Mouse (Mus musculus) heart, embryonic 15.5 days (tissue): ENCODE results near the gene Hydin. TPM values are rescaled to one million over a fixed set of nuclear protein-coding genes. Genes with fewer than 3 reads are reported as not detected.
"Not testable (repeated sequence)": the region's sequence is repeated elsewhere in the genome, so short reads cannot be mapped to it uniquely, and the experiment has no call there.

ENCODE experiments used
- ATAC-seq: fragments of 200-750 bp; cut with Nextera tagmentation; replicated peaks from 2 replicates; pipeline ENCODE4 v1.8.0; 2017; ENCODE audit warnings: low read depth, moderate TSS enrichment; ENCODE audit not compliant: insufficient number of reproducible peaks, insufficient read depth, low FRiP score
- H3K27ac ChIP-seq: fragments of 300-500 bp; sonication (generic); 2 replicates; pipeline ENCODE4 v1.5.1; 2015; ENCODE audit warnings: mild to moderate bottlenecking, inconsistent platforms
- H3K27me3 ChIP-seq: fragments of 300-500 bp; sonication (generic); 2 replicates; pipeline ENCODE4 v1.6.1; 2015; ENCODE audit warnings: inconsistent platforms
- H3K36me3 ChIP-seq: fragments of 300-500 bp; sonication (generic); 2 replicates; pipeline ENCODE4 v1.6.1; 2015; ENCODE audit warnings: mild to moderate bottlenecking, inconsistent platforms
- H3K4me1 ChIP-seq: fragments of 300-500 bp; sonication (generic); replicated peaks from 2 replicates; pipeline ENCODE4 v1.6.1; 2015; ENCODE audit warnings: inconsistent platforms
- H3K4me2 ChIP-seq: fragments of 300-500 bp; sonication (generic); 2 replicates; pipeline ENCODE4 v1.6.1; 2015; ENCODE audit warnings: inconsistent platforms, mild to moderate bottlenecking, moderate library complexity
- H3K4me3 ChIP-seq: fragments of 300-500 bp; sonication (generic); 2 replicates; pipeline ENCODE4 v1.5.1; 2015; ENCODE audit warnings: mild to moderate bottlenecking, inconsistent platforms
- H3K9ac ChIP-seq: fragments of 300-500 bp; sonication (generic); 2 replicates; pipeline ENCODE4 v1.6.1; 2015; ENCODE audit warnings: mild to moderate bottlenecking, inconsistent platforms
- H3K9me3 ChIP-seq: fragments of 300-500 bp; sonication (generic); replicated peaks from 2 replicates; pipeline ENCODE4 v1.6.1; 2016; ENCODE audit warnings: inconsistent platforms
- WGBS: fragments of 180-500 bp; shearing (Covaris S2); methylation state at CpG from one replicate; pipeline ENCODE4 v1.1.7; 2015; ENCODE audit warnings: mixed read lengths; 5-methylcytosine and 5-hydroxymethylcytosine counted together
- polyA plus RNA-seq: library from polyadenylated mRNA; unstranded; fragments of >200 nt; fragmentation: Nextera tagmentation; extraction: Ambion mirVana; gene quantifications from 2 replicates; pipeline ENCODE4 v1.2.1, GENCODE M21; 2015

Hydin gene
- polyA plus RNA-seq, 1 experiment from 2014 or later: 0.04 TPM

- Histone ChIP-seq H3K4me1 (no peaks in the 10 kb centered on the region), H3K27ac (no peak overlapping the region), H3K9me3 (no peaks in the 10 kb centered on the region), H3K4me3 (no peak overlapping the region), H3K36me3 (no peaks in the 10 kb centered on the region), H3K9ac (no peak overlapping the region), H3K27me3 (no peaks in the 10 kb centered on the region), H3K4me2 (no peak overlapping the region)
- no peak for ATAC-seq
- 77% methylated on average over 2 of the region's 2 CpGs for WGBS
Observed at GRCm38 (mm10) chr8:110339447-110339846, 72.7 kb downstream of the Hydin start.

DNA sequence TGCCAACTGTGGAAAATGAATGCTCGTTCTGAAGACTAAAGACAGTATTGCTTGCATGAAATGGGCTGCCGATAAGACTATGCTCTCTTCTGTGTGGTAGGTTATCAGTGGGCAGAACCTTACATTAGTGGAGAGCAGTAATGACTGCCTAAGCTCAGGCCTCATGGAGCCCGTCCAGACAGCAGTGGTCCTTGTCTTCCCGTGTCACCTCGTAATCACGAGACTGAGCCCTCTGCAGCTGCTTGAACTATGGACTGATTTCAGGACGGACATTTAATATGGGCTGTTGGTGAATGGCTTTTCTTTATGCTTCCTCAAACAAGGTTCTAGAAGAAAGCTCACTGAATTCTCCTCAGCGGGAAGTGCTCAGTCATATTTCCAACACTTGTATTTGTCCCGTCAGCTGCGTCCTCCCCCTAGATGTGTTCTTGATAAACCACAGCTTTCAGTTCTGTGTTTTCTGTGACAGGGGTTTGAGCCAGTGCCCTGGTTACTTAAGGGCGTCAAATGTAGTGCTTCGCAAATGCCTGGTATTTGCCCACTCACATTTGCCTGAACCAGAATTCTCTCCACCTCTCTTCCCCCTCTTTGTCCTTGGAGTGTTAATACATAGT, 73.4 kb downstream of the Hydin start:
- H3K4me3 ChIP-seq: no peak overlapping the region
- H3K9me3 ChIP-seq: no peaks in the 10 kb centered on the region
- no peaks in the 10 kb centered on the region for H3K4me1 ChIP-seq
- H3K9ac ChIP-seq: no peak overlapping the region
- no peak overlapping the region for H3K4me2 ChIP-seq
- no peaks in the 10 kb centered on the region for H3K36me3 ChIP-seq
- H3K27me3 ChIP-seq: no peaks in the 10 kb centered on the region
- 70% methylated on average over 12 of the region's 12 CpGs for WGBS
- no peak for ATAC-seq
- no peak overlapping the region for H3K27ac ChIP-seq

DNA sequence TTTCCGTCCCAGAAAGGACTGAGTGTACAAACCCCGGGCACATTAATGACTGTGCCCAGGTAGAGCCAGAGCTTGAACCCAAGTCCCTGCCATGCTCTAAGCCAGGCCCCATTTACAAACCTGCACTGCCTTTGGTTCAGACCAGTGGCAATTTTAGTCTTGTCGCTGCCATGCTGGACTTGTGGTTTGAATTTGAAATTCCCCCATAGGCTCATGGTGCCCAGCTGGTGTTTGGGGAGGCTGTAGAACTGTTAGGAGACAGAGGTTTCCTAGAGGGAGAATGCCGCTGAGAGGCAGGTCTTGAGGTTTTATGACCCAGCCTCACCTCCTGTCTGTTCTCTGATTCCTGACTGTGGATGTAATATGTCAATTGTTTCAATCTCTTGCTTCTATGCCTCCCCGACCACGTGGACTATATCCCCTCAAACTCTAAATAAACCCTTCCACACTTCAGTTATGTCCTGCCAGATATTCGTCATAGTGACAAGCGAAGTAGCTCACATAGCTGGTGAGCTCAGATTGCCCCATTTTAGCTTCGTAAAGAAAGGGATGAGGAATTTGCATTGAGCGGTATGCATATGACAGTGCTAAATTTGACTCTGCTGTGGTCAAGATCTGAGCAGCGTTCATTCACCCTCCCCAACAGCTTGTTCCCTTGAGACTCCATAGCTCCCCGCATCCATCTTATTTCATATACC, 79.1 kb downstream of the Hydin start:
- no peak for ATAC-seq
- H3K9ac ChIP-seq: no peak overlapping the region
- no peaks in the 10 kb centered on the region for H3K27me3 ChIP-seq
- no peak overlapping the region for H3K27ac ChIP-seq
- no peaks in the 10 kb centered on the region for H3K4me1 ChIP-seq
- WGBS: 77% methylated on average over 12 of the region's 12 CpGs
- H3K36me3 ChIP-seq: no peaks in the 10 kb centered on the region
- H3K4me3 ChIP-seq: no peak overlapping the region
- H3K4me2 ChIP-seq: no peak overlapping the region
- H3K9me3 ChIP-seq: no peaks in the 10 kb centered on the region

DNA sequence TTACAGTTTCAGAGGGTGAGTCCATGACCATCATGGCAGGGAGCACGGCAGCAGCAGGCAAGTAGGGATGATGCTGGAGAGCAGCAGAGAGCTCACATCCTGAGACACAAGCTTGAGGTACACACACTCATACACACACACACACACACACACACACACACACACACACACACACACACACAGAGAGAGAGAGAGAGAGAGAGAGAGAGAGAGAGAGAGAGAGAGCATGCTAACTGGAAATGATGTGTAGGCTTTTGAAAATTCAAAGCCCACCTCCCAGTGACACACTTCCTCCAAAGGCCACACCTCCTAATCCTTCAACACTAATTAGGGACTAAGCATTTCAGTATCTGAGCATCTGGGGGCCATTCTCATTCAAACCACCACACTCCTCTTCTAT, 80.1 kb downstream of the Hydin start:
- 71% methylated on average over 1 of the region's 1 CpGs for WGBS
- ATAC-seq: no peak
- no peak overlapping the region for H3K4me2 ChIP-seq

GRCm38 (mm10) chr8:110350725-110351124, 83.9 kb downstream of the Hydin start:
- ATAC-seq: no peak
- no peaks in the 10 kb centered on the region for H3K27me3 ChIP-seq
- 74% methylated on average over 3 of the region's 3 CpGs for WGBS

More for the DNA sequence above, 80.1 kb downstream of the Hydin start:
- Histone ChIP-seq H3K27me3 (no peaks in the 10 kb centered on the region), H3K36me3 (no peaks in the 10 kb centered on the region), H3K9ac (no peak overlapping the region), H3K4me1 (no peaks in the 10 kb centered on the region), H3K27ac (no peak overlapping the region), H3K4me3 (no peak overlapping the region), H3K9me3 (no peaks in the 10 kb centered on the region)

GRCm38 (mm10) chr8:110351909-110352308, 85.1 kb downstream of the Hydin start:
- Histone ChIP-seq H3K4me1 (no peaks in the 10 kb centered on the region), H3K9me3 (no peaks in the 10 kb centered on the region), H3K4me3 (no peak overlapping the region), H3K36me3 (no peaks in the 10 kb centered on the region), H3K9ac (no peak overlapping the region), H3K27me3 (no peaks in the 10 kb centered on the region), H3K4me2 (no peak overlapping the region), H3K27ac (no peak overlapping the region)
- WGBS: 78% methylated on average over 5 of the region's 5 CpGs
- no peak for ATAC-seq

More at GRCm38 (mm10) chr8:110350725-110351124, 83.9 kb downstream of the Hydin start:
- Histone ChIP-seq H3K36me3 (no peaks in the 10 kb centered on the region), H3K4me2 (no peak overlapping the region), H3K27ac (no peak overlapping the region), H3K9me3 (no peaks in the 10 kb centered on the region), H3K9ac (no peak overlapping the region), H3K4me3 (no peak overlapping the region), H3K4me1 (no peaks in the 10 kb centered on the region)

DNA sequence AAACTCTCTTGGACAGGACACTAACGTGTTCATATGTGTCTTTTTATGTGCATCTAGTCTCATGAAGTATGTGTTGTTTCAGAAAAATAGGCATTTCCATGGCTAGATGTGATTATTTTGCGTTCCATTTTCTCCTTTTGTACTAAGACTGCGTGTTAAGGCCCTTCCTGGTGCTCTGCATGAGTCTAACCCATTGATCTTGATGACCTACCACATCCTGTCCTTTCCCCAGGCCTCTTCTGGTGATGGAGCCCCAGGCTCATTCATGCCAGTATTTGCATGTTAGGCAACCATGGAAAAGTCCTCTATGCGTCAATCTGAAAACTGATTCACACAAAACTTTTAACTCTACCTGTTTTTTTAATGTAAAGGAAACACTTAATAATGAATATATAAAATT, 96.2 kb downstream of the Hydin start:
- no peaks in the 10 kb centered on the region for H3K4me1 ChIP-seq
- 76% methylated on average over 4 of the region's 4 CpGs for WGBS
- H3K27me3 ChIP-seq: no peaks in the 10 kb centered on the region
- no peaks in the 10 kb centered on the region for H3K36me3 ChIP-seq
- H3K9ac ChIP-seq: no peak overlapping the region
- ATAC-seq: no peak
- H3K4me2 ChIP-seq: no peak overlapping the region
- H3K9me3 ChIP-seq: no peaks in the 10 kb centered on the region
- no peak overlapping the region for H3K27ac ChIP-seq
- H3K4me3 ChIP-seq: no peak overlapping the region

DNA sequence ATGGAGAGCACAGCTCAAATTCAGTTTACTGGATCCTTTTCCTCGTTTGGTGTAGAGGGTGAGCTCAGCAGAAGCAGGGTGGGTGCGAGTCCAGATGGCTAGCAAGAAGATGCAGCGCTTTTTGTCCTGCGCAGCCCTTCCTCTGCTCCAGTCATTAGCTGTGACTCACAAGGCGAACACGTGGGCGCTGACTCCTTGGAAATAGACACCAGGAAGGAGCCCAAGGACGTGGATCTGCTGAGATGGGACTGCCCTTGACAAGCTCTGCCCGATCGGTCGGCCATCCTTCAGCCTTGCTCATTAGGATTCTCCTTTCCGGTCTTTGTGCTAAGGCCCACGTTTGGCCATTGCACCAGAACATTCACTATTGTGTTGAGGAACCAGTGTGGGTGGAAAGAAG, 106.1 kb downstream of the Hydin start:
- Histone ChIP-seq H3K9ac (no peak overlapping the region), H3K27ac (no peak overlapping the region), H3K4me3 (no peak overlapping the region), H3K4me2 (no peak overlapping the region), H3K36me3 (no peaks in the 10 kb centered on the region), H3K27me3 (no peaks in the 10 kb centered on the region), H3K9me3 (no peaks in the 10 kb centered on the region), H3K4me1 (no peaks in the 10 kb centered on the region)
- 75% methylated on average over 13 of the region's 13 CpGs for WGBS
- no peak for ATAC-seq

- WGBS: 74% methylated on average over 4 of the region's 4 CpGs
- Histone ChIP-seq H3K36me3 (no peaks in the 10 kb centered on the region), H3K9ac (no peak overlapping the region), H3K4me3 (no peak overlapping the region), H3K27me3 (no peaks in the 10 kb centered on the region), H3K4me1 (no peaks in the 10 kb centered on the region), H3K4me2 (no peak overlapping the region), H3K27ac (no peak overlapping the region), H3K9me3 (no peaks in the 10 kb centered on the region)
- ATAC-seq: no peak
Observed at GRCm38 (mm10) chr8:110373695-110374094, 106.9 kb downstream of the Hydin start.

GRCm38 (mm10) chr8:110382751-110383150, 116.0 kb downstream of the Hydin start:
- H3K9ac ChIP-seq: no peak overlapping the region
- H3K4me2 ChIP-seq: no peak overlapping the region
- H3K36me3 ChIP-seq: no peaks in the 10 kb centered on the region
- no peak overlapping the region for H3K27ac ChIP-seq
- no peak for ATAC-seq
- no peaks in the 10 kb centered on the region for H3K9me3 ChIP-seq
- no peaks in the 10 kb centered on the region for H3K4me1 ChIP-seq
- no peak overlapping the region for H3K4me3 ChIP-seq
- no peaks in the 10 kb centered on the region for H3K27me3 ChIP-seq
- WGBS: 58% methylated on average over 8 of the region's 8 CpGs

GRCm38 (mm10) chr8:110384632-110385031, 117.9 kb downstream of the Hydin start:
- ATAC-seq, H3K36me3 ChIP-seq, H3K27ac ChIP-seq, H3K4me2 ChIP-seq, H3K4me3 ChIP-seq, H3K4me1 ChIP-seq, H3K9ac ChIP-seq, H3K9me3 ChIP-seq, H3K27me3 ChIP-seq: not testable (repeated sequence)
- WGBS: 84% methylated on average over 6 of the region's 6 CpGs

DNA sequence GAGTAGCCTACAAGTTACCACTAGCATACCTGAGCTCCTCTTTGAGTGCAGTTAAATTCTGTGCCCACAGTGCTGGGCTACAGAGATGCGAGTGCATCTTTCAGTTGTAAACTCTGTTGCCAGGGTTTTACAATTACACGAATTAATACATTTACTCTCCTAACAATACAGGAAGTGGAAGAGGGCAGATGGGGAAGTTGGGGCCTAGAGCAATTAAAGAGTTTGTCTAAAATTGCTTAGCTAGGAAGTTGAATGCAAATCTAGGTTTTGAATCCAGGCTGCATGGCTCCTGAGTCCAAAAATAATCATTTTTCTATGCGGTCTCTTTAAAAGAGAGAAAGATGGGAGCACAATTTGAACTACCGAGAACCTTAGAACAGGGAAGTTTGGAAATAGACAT, 128.9 kb downstream of the Hydin start:
- Histone ChIP-seq H3K9ac (no peak overlapping the region), H3K27ac (no peak overlapping the region), H3K36me3 (no peaks in the 10 kb centered on the region), H3K27me3 (no peaks in the 10 kb centered on the region), H3K4me2 (no peak overlapping the region), H3K9me3 (no peaks in the 10 kb centered on the region), H3K4me3 (no peak overlapping the region), H3K4me1 (no peaks in the 10 kb centered on the region)
- ATAC-seq: no peak
- WGBS: 81% methylated on average over 4 of the region's 4 CpGs
